Mouse (Mus musculus): Measurements from ENCODE around the gene Brms1l. TPM values are rescaled to one million over a fixed set of nuclear protein-coding genes. Genes with fewer than 3 reads are reported as not detected.
A peak's percentile ranks its signal among the peaks of the same experiment; 100 is the strongest.
"Not testable (repeated sequence)": the region's sequence is repeated elsewhere in the genome, so short reads cannot be mapped to it uniquely, and the experiment has no call there.

Gene Brms1l
- 15.7 and 16.4 TPM in 2 replicates for polyA plus RNA-seq (2012; ENCODE audit: insufficient read depth, insufficient read length, missing spikeins)

GRCm38 (mm10) chr12:55836199-55836951 lies at the start of gene Brms1l:
Gene Brms1l (plus strand): TSS chr12:55836324.
- H3K27ac ChIP-seq (replicated peaks; ENCODE audit: low read depth, low read length) = peak within 1 kb of the TSS; percentile 82
- peak within 1 kb of the TSS; percentile 98 for H3K4me3 ChIP-seq (ENCODE audit: insufficient read depth, low read depth, low read length)
- H3K4me1 ChIP-seq (ENCODE audit: control insufficient read depth, insufficient read depth, insufficient read length, low read length) = no peaks in the 10 kb centered on the region

- H3K4me1 ChIP-seq (ENCODE audit: control insufficient read depth, insufficient read depth, insufficient read length, low read length); H3K27ac ChIP-seq (replicated peaks; ENCODE audit: low read depth, low read length); H3K4me3 ChIP-seq (ENCODE audit: insufficient read depth, low read depth, low read length): not testable (repeated sequence)
These were observed 41.6 kb upstream of the Brms1l start for GRCm38 (mm10) chr12:55794485-55794884.

GRCm38 (mm10) chr12:55797103-55797502 lies 39.0 kb upstream of the Brms1l start:
- H3K4me3 ChIP-seq (ENCODE audit: insufficient read depth, low read depth, low read length) = no peak overlapping the region
- H3K4me1 ChIP-seq (ENCODE audit: control insufficient read depth, insufficient read depth, insufficient read length, low read length) = peaks cover 11% of the 10 kb centered on the region; the same call in 1 of the 2 replicates
- H3K27ac ChIP-seq (replicated peaks; ENCODE audit: low read depth, low read length) = peak overlapping the region; percentile 96

GRCm38 (mm10) chr12:55798745-55799144 lies 37.4 kb upstream of the Brms1l start:
- H3K27ac ChIP-seq (replicated peaks; ENCODE audit: low read depth, low read length) = peak overlapping the region; percentile 60; the same call in 1 of the 2 replicates
- peaks cover 11% of the 10 kb centered on the region; the same call in 1 of the 2 replicates for H3K4me1 ChIP-seq (ENCODE audit: control insufficient read depth, insufficient read depth, insufficient read length, low read length)

GRCm38 (mm10) chr12:55800144-55800543 lies 36.0 kb upstream of the Brms1l start:
- Histone ChIP-seq H3K4me3 (ENCODE audit: insufficient read depth, low read depth, low read length) (no peak overlapping the region), H3K27ac (replicated peaks; ENCODE audit: low read depth, low read length) (peak overlapping the region; percentile 61)

More at GRCm38 (mm10) chr12:55798745-55799144, 37.4 kb upstream of the Brms1l start:
- no peak overlapping the region for H3K4me3 ChIP-seq (ENCODE audit: insufficient read depth, low read depth, low read length)

GRCm38 (mm10) chr12:55801131-55801530 lies 35.0 kb upstream of the Brms1l start:
- H3K27ac ChIP-seq (replicated peaks; ENCODE audit: low read depth, low read length) = no peak overlapping the region
- H3K4me1 ChIP-seq (ENCODE audit: control insufficient read depth, insufficient read depth, insufficient read length, low read length) = peaks cover 7% of the 10 kb centered on the region; the same call in 1 of the 2 replicates
- no peak overlapping the region for H3K4me3 ChIP-seq (ENCODE audit: insufficient read depth, low read depth, low read length)

More at GRCm38 (mm10) chr12:55800144-55800543, 36.0 kb upstream of the Brms1l start:
- peaks cover 7% of the 10 kb centered on the region; the same call in 1 of the 2 replicates for H3K4me1 ChIP-seq (ENCODE audit: control insufficient read depth, insufficient read depth, insufficient read length, low read length)

- Histone ChIP-seq H3K27ac (replicated peaks; ENCODE audit: low read depth, low read length) (no peak overlapping the region), H3K4me3 (ENCODE audit: insufficient read depth, low read depth, low read length) (no peak overlapping the region), H3K4me1 (ENCODE audit: control insufficient read depth, insufficient read depth, insufficient read length, low read length) (peaks cover 7% of the 10 kb centered on the region)
These were observed 31.1 kb upstream of the Brms1l start for GRCm38 (mm10) chr12:55805035-55805434.

GRCm38 (mm10) chr12:55816488-55816887 lies 19.6 kb upstream of the Brms1l start:
- Histone ChIP-seq H3K4me3 (ENCODE audit: insufficient read depth, low read depth, low read length) (no peak overlapping the region), H3K27ac (replicated peaks; ENCODE audit: low read depth, low read length) (no peak overlapping the region), H3K4me1 (ENCODE audit: control insufficient read depth, insufficient read depth, insufficient read length, low read length) (peaks cover 6% of the 10 kb centered on the region; the same call in 1 of the 2 replicates)

GRCm38 (mm10) chr12:55820119-55820660 lies 15.9 kb upstream of the Brms1l start:
- Histone ChIP-seq H3K4me3 (ENCODE audit: insufficient read depth, low read depth, low read length) (peak overlapping the region; percentile 98), H3K27ac (replicated peaks; ENCODE audit: low read depth, low read length) (peak overlapping the region; percentile 94), H3K4me1 (ENCODE audit: control insufficient read depth, insufficient read depth, insufficient read length, low read length) (peaks cover 6% of the 10 kb centered on the region; the same call in 1 of the 2 replicates)

- Histone ChIP-seq H3K27ac (replicated peaks; ENCODE audit: low read depth, low read length) (peak within 1 kb of the TSS; percentile 94), H3K4me3 (ENCODE audit: insufficient read depth, low read depth, low read length) (peak within 1 kb of the TSS; percentile 98), H3K4me1 (ENCODE audit: control insufficient read depth, insufficient read depth, insufficient read length, low read length) (peaks cover 5% of the 10 kb centered on the region; the same call in 1 of the 2 replicates)
These were observed 15.3 kb upstream of the Brms1l start, which contains the start of gene Ralgapa1 for GRCm38 (mm10) chr12:55820661-55821314. Gene Ralgapa1 (minus strand): TSS chr12:55821167.

- Histone ChIP-seq H3K4me1 (ENCODE audit: control insufficient read depth, insufficient read depth, insufficient read length, low read length) (0 out of 2 replicates have a peak, but pooled peaks cover 1% of the 10 kb centered on the region), H3K4me3 (ENCODE audit: insufficient read depth, low read depth, low read length) (no peak overlapping the region), H3K27ac (replicated peaks; ENCODE audit: low read depth, low read length) (no peak overlapping the region)
These were observed 12.1 kb upstream of the Brms1l start for GRCm38 (mm10) chr12:55824027-55824426.

- Histone ChIP-seq H3K4me1 (ENCODE audit: control insufficient read depth, insufficient read depth, insufficient read length, low read length) (no peaks in the 10 kb centered on the region), H3K4me3 (ENCODE audit: insufficient read depth, low read depth, low read length) (no peak overlapping the region), H3K27ac (replicated peaks; ENCODE audit: low read depth, low read length) (no peak overlapping the region)
These were observed 10.6 kb upstream of the Brms1l start for GRCm38 (mm10) chr12:55825537-55825936.

- no peak overlapping the region for H3K4me3 ChIP-seq (ENCODE audit: insufficient read depth, low read depth, low read length)
These were observed 5.0 kb upstream of the Brms1l start for GRCm38 (mm10) chr12:55831101-55831500.

GRCm38 (mm10) chr12:55832961-55833360 lies 3.2 kb upstream of the Brms1l start:
- Histone ChIP-seq H3K27ac (replicated peaks; ENCODE audit: low read depth, low read length) (no peak overlapping the region), H3K4me1 (ENCODE audit: control insufficient read depth, insufficient read depth, insufficient read length, low read length) (no peaks in the 10 kb centered on the region), H3K4me3 (ENCODE audit: insufficient read depth, low read depth, low read length) (no peak overlapping the region)

More at GRCm38 (mm10) chr12:55831101-55831500, 5.0 kb upstream of the Brms1l start:
- Histone ChIP-seq H3K4me1 (ENCODE audit: control insufficient read depth, insufficient read depth, insufficient read length, low read length) (no peaks in the 10 kb centered on the region), H3K27ac (replicated peaks; ENCODE audit: low read depth, low read length) (no peak overlapping the region)
